Mouse (Mus musculus): ENCODE results near the gene Stard9. TPM values are rescaled to one million over a fixed set of nuclear protein-coding genes. Genes with fewer than 3 reads are reported as not detected.

The Stard9 gene
- 1.5 and 2.3 TPM in 2 replicates for polyA plus RNA-seq (2015; fragmentation: Nextera tagmentation; extraction: Ambion mirVana)

DNA sequence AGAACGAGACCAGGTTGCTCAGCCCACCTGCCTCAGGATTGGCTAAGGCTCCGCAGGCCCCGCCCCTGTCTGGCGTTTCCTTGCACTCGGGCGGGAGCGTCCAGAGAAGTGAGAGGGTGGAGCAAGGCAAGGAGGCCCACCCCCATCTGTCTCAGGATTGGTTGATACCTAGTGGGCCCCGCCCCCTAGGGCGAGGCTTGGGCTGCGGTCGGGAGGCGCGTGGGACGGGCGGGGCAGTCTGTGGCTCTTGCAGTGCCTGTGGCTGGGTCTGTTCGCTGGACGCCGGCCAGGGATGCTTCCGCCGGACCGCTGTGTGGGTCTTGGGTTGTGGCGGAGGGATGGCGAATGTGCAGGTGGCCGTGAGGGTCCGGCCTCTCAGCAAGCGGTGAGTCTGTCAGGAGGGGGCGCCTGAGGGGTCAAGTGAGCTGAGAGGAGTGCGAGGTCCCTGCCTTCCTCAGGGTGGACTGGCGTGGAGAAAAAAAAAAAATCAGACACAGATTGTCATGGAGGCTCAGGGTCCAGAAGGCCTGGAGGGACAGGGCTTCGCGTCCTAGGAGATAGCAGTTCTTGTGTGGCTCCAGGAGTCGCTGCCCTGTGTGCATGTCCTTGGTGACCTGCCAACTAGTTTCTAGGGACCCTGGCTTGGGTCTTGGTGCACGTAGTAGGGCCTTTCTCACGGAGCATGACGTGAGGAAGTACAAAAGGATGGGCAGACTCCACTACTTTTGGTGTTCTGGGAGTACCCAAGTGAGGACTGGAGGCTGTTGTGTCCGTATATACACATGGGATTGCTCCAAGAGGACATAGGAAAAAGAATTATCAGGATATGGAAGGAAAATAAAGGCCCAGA, at the start of gene Stard9:
Gene Stard9, plus strand, starts transcription at position 236 of the 850 bp plus-strand sequence.
- peak; percentile 99 for DNase-seq (ENCODE audit: low spot score)

DNA sequence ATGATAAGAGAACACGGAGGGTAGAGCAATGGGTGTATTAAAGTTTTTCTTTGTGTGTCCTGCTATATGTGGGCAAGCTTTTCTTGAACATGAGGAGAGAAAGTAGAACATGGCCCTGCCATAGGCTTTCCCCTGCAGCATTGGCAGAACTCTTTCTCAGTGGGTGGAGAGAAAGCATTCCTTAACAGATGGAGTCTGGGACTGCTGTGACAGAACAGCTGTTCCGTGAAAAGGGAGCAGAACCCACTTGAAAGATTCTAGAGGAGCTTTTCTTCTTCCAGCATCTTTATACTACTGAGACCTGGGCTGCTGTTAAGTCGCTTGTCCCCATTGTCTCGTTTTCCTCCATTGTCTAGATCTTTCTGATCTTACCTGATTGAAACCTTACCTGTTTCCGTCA, 39.2 kb upstream of the Stard9 start:
- DNase-seq (ENCODE audit: low spot score), result no peak

DNA sequence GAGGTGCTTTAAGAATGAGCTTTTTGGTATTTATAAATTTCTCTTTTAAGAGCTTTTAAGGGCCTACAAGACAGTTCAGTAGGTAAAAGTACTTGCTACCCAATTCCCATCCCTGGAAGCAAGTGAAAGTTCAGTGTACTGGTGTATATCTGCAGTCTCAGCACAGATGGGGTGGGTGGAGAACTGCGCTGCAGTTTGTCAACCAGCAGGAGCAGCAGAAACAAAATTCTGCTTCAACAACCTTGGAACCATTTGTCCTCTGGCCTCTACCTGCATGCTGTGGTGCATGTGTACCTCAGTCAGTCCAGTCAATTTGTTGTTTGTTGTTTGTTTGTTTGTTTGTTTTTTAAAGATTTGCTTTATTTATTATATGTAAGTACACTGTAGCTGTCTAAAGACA, 36.7 kb upstream of the Stard9 start:
- DNase-seq (ENCODE audit: low spot score), result no peak

DNA sequence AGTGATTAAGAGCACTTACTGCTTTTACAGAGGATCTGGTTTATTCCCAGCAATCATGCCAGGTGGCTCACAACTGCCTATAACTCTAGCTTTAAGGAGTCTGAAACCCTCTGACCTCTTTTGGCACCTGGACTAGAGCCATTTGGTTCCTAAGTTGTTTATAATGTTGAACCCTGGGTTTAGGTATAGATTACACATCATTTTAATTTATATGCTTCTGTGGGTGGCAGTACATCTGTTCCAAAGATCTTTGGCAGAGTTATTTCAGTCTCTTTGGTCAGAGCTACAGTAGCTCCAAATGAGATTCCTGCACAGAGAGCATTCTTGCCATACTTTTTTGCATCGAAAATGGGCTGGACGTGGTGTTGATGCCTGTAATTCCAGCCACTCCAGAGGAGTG, 31.2 kb upstream of the Stard9 start:
- DNase-seq (ENCODE audit: low spot score), result no peak

DNA sequence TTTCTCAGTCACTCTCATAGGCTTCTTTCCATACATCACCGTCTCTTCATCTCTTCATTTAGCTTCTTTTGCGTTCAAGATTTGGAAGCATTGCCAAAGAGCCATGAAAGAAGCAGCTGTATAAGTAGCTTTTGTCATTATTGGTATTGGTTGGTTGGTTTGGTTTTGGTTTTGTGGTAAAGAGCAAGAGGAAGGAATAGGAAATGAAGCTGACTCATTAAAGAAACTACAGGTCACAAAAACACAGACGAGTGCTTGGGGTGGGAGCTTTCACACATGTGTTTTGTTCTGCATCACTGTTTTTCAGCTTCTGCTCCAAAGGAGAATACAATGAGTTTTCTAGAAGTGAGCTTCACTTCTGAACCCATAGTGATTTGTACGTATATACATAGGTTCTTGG, 29.4 kb upstream of the Stard9 start:
- DNase-seq (ENCODE audit: low spot score), result no peak

DNA sequence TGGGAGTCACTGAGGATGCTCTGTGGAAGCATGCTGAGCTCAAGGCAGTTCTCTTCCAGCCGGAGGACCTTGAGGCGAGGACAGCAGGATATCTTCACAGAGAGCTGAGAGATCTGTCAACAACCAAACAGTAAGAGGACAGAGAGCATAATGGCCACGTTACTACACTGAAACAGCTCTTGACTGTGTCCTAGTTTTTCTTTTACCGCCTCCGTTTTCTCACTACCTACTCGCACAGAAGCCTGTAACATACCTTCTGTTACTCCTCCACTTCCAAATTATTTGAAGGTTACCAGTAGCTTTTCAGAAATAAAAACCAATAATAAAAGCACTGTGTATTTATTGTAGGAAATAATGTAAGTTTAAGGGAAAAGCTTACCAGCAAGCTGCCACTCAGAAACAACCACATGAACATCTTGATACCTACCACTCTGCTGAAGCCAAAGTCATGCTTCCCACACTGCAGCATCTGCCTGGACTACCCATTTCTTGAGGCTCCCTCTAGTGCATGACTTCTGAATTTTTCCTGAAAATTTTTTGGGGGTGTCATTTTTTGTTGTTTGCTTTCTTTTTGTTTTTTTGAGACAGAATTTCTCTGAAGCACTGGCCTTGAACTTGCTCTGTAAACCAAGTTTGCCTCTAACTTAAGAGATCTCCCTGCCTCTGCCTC, 22.8 kb upstream of the Stard9 start:
- DNase-seq (ENCODE audit: low spot score), result peak; percentile 55

DNA sequence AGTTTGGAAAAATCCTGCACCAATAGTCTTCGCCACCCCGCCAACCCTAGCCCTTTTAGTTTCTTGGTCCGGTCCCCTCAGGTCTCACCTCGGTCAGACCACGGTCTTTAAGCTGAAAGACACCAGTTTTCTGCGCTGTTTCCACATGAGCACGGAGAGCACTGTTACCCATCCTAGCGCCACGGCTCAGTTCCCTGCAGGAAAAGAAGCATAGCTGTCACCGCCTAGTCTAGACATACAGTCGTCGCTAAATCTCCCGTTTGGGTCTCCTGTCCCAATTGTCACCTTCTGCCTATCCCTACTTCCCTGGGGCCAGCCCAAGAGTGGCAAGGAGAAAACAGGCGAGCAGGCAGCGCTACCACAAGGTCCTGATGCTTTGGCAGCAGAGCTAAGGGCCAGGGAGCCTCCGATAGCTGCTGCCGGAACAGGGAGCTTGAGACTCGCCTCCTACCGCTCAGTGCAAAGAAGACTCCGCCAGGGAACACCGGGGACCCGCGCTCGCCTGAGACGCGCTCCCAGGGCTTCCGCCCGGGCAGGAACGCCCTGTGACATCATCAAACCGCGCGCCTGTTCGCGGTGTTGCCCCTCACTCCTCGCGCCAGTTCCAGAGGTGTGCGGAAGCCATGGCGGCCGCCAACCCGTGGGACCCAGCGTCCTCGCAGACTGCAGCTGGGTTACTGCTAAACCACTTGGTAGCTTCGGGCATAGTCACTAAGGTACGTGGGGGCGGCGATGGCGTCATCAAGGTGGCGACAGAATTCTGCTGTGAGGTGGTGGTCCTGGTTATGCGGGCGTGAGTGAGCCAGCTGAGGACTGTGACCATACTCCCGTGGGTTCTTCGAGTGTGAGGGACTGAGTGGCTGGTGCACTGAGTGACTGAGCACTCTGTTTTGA, 19.8 kb upstream of the Stard9 start, which contains the start of the genes Haus2 and Lrrc57:
Gene Haus2, plus strand, starts transcription at position 554 of the 894 bp plus-strand sequence.
Gene Lrrc57, minus strand, starts transcription at position 691 of the 894 bp plus-strand sequence.
- DNase-seq (ENCODE audit: low spot score), result peak; percentile 95

DNA sequence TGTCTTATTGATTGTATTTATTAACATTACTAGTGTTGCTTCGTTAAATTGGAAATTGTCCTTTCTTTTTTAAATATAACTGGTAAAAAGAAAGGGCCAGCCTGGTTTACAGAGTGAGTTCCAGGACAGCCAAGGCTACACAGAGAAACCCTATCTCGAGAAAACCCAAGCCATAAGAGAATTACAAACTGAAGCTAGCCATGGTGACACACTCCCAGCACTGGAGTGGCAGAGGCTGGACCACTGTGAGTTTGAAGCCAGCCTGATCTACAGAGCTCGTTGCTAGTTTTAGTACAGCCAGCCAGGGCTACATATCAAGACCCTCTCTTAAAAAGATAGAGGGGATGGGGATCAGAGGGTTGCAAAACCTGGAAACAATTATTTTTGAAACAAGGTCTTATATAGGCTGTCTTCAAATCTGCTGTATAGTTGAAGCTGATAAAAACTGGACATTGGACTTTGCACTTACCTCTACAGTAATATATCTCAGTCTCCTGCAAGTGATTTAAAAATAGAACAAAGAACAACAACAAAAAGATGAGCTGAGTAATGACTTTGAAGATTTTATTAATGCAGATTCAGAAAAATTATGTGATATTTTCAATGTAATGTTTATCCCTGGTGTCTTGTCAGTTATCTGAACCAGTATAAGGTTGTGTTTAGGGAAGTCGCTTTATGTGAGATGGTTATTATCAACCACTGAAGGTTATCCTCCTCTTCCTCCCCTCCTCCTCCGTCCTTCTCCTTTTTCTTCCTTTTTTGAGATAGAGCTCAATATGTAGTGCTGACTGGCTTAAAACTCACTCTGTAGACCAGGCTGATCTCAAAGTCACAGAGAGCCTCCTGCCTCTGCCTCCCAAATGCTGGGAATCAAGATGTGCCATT, 12.4 kb upstream of the Stard9 start:
- no peak for DNase-seq (ENCODE audit: low spot score)

DNA sequence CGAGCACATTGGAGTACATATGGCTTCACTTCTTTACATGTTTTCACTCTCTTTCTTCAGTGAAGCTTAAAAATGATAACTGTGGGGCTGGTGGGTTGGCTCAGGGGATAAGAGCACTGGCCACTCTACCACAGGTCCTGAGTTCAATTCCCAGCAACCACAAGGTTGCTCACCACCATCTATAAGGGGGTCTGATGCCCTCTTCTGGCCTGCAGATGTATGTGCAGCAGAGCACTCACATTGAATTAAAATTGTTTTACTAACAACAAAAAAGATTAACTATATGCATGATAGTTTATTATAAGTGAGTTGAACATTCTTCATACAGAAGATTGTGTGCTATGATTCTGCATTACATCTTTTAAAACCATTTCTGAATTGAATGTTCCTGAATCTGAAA, 9.4 kb upstream of the Stard9 start:
- no peak for DNase-seq (ENCODE audit: low spot score)

DNA sequence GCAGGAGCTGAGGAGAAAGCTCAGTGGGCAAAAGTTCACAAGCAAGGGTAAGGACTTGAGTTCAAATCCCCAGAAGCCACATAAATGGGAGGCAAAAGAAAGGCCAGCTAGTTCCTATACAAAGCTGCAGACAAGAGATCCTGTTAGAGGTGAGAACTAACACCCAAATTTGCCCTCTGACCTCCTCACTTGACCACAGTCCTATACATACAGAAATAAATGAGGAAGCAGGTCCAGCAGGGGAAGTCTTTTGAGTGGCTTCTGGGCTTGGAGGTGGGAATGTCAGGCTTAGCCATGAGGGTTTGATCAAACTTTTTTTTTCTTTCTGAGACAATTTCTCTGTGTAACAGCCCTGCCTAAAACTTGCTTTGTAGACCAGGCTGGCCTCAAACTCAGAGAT, 6.0 kb upstream of the Stard9 start:
- DNase-seq (ENCODE audit: low spot score), result no peak

DNA sequence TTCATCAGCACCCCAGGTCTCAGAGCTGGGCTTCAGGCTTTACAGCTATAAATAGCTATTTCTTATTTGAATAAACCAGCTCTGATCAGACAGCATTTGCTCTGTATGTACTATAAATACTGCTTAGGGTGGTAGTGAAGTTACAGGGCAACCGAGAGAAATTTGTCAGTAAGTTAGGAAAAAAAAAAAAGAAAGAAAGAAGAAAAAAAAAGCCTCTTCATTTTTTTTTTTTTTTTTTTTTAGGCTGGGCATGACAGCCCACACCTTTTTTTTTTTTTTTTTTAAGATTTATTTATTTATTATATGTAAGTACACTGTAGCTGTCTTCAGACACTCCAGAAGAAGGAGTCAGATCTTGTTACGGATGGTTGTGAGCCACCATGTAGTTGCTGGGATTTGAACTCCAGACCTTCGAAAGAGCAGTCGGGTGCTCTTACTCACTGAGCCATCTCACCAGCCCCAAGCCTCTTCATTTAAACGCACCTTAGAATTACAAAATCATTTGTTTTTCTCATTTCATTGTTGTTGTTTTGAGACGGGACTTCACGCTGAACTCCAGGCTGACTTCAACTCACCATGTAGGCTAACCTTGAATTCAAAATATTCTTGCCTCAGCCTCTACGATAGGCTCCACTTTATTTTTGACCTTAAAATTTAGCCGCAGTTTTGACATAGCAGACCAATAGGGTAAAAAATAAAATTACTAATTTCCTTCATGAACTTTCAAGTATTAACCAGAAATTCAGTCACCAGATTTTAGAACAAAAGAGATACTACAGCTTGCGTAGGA, 650 bp upstream of the Stard9 start:
- no peak for DNase-seq (ENCODE audit: low spot score)

DNA sequence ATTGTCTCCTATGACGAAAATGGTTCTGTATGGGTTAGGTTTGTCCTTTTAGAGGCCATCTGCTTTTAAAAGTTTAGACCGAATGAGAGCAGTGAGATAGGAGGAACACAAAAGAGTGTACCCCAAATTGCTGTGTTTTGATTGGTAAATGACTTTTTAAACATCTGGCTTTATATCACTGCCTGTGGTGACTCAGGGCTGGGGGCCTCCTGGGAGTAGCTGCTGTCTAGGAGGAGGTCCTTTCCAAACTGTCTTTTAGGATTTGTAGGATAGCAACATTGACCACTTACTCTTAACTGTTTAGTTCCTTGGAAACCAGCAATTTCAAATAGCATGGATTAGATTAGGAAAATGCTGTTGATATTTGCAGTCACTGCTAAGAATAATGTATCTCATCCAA, 1.3 kb downstream of the Stard9 start:
- DNase-seq (ENCODE audit: low spot score), result no peak

DNA sequence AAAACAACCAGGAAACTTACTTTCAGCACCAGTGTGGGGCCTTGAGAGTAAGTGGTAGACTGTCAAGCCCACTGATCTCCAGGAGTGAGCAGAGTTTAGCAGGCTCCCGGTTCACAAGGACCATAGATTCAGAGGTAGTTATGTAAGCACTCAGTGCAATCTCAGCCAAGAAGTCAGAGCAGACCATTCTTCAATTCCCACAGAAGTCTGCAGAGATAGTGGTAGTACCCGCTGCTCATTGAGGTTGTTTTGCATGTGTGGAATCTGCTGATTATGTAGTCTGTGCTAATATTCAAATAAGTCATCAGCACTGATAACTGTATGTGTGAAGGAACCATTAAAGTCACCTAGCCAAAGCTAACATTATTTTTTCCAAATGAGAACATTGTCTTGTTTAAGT, 1.7 kb downstream of the Stard9 start:
- DNase-seq (ENCODE audit: low spot score), result no peak

DNA sequence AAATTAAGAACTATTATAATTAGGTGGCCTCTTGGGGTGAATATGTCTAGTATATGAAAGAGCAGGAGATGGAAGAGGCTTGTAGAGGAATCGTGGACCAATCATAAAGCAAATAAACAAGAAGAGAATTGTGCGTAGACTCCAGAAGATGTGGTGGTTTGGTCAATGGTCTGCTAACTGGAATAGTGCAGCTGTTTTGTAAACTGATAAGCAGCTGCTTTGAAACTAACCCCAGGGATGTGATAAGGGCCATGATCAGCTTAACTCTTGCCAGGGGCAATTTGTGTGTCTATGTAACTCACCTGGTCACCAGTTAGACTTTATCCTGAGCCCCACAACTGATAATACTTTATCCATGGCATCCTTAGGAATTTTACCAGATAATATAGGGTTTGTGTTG, 2.6 kb downstream of the Stard9 start:
- no peak for DNase-seq (ENCODE audit: low spot score)

DNA sequence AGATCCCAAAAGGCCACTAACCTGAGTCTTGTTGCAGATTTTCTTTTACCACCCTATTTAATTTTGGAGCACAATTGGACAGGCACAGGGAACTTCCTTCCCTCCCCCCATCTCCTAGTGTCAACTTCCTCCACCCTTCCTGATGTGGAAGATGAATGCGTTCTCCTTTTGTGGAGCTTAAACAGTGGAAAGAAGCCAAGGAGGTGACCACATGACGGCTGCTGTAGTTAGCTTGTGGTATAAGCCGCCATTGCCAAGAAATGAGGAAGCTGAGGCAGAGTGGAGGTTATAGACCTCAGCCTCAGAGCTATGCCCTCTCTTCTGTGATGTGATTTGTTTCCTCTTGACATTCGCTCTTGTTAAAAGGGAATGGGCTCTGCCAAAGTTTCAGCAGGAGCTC, 3.0 kb downstream of the Stard9 start:
- no peak for DNase-seq (ENCODE audit: low spot score)

DNA sequence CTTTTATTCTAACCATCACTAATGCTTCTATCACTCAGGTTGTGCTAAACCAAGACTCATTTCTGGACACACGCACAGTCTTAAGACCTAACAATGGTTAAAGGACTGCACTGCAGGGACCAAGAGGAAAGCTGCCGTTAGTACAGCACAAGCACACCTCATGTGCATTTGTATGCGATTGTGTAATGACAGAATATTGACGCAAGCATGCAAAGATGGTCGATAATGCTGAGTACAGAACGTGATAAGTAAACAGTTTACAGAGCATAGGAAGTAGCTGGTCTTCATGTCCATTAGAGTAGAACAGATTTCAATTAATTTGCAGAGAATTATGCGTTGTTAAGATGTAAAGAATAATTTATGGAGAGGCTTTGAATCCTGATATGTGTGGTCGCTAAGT, 11.9 kb downstream of the Stard9 start:
- no peak for DNase-seq (ENCODE audit: low spot score)

DNA sequence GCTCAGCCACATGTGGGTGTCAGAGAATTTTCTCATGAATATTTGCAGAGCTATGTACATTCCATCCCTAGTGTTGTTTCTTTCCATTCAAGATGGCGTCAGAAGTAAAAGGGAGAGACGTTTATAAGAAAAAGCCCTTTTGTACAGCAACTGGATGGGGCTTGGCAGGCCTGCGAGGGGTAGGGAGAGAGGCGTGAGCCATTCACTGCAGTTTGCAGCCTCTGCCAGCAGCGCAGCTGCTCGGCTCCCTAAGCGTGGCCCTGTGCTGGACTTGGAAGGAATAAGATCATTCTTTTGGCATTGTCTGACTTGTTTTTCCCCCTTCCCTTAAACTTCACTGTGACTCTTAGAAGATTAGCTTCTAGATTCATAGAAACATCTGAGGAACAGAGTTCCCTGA, 14.9 kb downstream of the Stard9 start:
- no peak for DNase-seq (ENCODE audit: low spot score)

DNA sequence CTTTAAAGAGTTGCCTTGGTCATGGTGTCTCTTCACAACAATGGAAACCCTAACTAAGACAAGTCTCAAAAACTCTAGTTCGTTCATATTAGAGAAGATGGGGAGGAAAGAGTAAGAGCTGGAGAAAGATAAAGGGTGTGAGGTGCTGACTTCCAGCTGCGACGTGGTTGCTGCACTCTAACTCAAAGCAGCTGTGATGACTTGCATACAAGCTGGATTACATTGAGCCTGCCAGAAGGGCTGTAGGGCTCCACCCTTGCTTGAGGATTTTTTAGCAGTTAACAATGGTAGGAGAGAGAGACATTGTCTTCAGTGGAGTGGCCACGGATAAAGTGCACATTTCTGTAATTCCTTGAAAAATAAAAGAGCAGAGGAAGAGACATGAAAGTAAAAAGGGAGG, 17.9 kb downstream of the Stard9 start:
- no peak for DNase-seq (ENCODE audit: low spot score)

DNA sequence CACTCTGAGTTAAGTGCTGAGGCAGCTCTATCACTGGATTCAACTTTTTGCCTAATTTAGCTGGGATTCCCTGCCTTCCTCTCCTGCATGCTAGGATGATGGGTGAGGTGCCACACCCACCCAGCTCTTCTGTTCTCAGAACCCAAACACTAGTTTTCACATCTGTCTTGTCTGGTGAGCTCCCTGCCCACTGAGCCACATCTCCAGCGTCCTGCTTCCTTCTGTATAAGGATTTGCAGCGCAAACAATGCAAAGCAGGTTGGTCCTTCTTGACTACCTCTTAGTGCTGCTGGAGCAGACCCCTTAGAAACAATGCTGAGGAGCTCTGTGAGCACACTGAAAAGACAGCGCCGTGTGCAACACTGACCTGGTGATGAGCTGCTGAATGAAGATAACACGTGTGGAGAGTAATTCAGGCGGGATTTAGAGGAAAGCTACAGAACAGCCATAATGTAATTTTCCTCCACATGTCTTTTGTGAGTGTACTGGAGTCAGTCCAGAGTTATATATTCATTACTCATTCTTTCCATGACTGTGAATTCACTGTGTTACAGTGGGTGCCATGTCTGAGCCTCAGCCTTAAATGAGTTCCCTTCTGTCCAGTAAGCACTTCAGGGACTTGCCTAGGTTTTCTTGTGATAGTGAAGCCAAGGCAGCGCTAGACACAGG, 23.5 kb downstream of the Stard9 start:
- DNase-seq (ENCODE audit: low spot score), result no peak

All from thymus, postnatal 0 days (tissue).